Mouse (Mus musculus) heart, adult 8-10 months (tissue): ENCODE results near the gene Tmem191c. TPM values are rescaled to one million over a fixed set of nuclear protein-coding genes. Genes with fewer than 3 reads are reported as not detected.
"Not testable (repeated sequence)": the region's sequence is repeated elsewhere in the genome, so short reads cannot be mapped to it uniquely, and the experiment has no call there.

ENCODE experiments used
- DNase-seq: peaks from one replicate; pipeline ENCODE4 v3.0.0; 2022; ENCODE audit warnings: low spot score
- total RNA-seq, 4 experiments: library from RNA; stranded (reverse); gene quantifications; 2 replicates each; pipeline ENCODE4 v1.2.4; 2022

Gene Tmem191c
- 1 to 10 TPM; 1.2 to 2.7 (median 1.7) TPM for total RNA-seq

- no peak for DNase-seq
Observed at GRCm38 (mm10) chr16:17275721-17276120, at the start of gene Tmem191c. Gene Tmem191c, plus strand, starts transcription at chr16:17276077.

- DNase-seq = no peak
Observed at GRCm38 (mm10) chr16:17226496-17226895, 49.4 kb upstream of the Tmem191c start.

DNA sequence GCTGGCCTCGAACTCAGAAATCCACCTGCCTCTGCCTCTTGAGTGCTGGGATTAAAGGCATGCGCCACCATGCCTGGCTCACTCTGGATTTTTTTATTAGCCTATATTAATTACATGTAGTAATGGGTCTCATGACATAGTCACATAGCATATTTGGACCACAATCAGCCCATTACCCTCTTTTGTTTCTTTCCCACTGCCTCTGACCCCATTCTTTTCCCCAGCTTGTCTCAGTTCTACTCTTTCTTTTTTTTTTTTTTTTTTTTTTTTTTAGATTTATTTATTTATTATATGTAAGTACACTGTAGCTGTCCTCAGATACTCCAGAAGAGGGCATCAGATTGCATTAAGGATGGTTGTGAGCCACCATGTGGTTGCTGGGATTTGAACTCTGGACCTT is 44.4 kb upstream of the Tmem191c start:
- not testable (repeated sequence) for DNase-seq

DNA sequence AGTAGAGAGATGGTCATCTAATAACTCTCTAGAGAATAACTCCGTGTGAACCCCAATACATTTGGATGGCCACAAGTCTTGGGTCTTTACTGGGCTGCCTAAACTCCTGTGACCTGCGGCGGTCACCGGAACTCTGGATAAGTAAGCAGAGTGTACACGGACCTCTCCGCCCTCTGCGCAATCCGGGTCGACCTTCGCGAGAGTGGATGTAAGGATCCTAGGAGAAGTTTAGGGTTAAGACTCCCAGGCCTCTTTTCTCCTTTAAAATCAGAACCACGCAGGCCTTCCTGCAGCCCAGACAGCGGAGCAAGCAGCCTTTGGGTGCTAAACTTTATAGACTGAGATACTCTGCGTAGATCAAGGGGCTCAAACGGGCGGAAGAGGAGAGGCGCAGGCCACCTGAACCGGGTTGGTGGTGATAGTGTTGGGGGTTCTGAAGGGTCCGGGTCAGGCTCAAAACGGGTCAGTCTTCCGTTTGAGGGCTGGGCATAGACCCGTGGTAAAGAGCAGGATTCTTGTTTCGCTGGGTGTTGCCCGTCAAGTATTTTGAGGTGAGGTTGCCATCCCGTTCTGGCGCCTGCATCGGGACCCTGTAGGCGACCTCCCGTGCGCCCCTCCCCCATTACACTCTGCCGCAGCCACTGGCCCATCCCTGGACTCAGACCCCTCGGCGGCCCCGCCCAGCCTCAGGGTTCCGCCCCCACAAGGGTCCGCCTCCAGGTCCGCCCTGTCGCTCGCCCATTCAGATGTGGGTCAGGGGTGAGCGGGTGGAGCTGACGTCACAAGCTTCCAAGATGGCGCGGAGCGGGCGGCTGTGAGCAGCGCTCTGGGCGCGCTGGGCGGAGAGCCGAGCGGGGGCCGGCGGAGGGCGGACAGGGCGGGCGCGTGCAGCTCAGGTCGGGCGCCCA is 42.8 kb upstream of the Tmem191c start, which contains the start of gene Hic2:
Hic2 (plus strand) TSS at position 779 of the 908 bp plus-strand sequence.
- DNase-seq = peak; percentile 96

DNA sequence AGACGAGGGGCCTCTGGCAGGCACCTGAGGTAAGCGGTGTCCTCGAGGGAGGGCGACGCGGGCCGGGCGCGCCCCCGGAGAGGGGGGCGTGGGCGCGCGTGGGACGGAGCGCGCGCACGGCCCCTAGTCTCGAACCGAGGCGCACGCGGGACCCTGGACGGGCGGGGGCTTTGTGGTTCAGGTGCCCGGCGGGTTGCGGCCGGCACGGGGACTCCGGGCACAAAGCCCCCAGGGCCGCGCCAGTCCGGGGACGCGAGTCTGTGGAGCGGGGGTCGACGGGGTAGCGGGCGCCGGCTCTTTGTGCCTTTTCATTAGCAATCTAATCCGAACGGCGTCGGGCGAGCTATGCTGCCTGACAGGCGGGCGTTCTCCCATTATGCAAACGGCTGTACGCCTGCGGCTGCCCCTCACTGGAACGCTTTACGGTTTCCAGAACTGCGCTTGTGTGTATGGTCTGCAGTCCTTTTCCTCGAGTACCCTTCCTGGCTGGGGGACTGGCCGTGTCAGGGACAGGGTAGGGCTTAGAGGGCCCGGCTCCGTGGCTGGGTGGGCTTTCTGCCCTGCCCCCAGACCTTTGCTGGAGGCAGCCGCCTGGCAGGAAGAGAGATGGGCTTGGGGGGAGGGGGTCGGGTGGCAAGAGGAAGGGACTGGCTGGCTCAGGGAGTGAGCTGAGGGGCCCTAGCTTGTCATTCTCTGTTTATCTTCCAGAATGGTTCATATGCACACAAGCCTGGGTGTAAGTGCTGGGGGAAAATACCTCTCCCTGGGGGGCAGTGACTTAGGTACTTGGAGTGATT is 42.0 kb upstream of the Tmem191c start:
- DNase-seq = no peak

DNA sequence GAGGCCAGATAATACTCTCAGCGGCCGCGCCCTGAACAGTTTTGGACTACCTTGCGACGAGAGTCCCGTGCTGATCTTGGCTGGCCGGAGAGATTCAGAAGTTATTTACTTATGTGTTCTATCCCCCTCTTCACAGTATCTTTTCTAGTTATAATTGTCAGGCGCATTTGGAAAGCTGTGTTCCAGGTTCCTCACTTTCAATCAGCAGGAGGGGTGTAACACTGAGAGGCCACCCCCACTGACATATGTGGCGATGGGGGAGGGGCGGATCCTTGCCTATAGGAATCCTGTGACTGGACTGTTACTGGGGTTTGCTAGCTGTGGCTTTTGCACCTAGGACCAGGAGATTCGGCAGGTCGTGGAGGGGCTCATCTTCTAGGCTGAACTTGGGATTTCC is 41.4 kb upstream of the Tmem191c start:
- no peak for DNase-seq

DNA sequence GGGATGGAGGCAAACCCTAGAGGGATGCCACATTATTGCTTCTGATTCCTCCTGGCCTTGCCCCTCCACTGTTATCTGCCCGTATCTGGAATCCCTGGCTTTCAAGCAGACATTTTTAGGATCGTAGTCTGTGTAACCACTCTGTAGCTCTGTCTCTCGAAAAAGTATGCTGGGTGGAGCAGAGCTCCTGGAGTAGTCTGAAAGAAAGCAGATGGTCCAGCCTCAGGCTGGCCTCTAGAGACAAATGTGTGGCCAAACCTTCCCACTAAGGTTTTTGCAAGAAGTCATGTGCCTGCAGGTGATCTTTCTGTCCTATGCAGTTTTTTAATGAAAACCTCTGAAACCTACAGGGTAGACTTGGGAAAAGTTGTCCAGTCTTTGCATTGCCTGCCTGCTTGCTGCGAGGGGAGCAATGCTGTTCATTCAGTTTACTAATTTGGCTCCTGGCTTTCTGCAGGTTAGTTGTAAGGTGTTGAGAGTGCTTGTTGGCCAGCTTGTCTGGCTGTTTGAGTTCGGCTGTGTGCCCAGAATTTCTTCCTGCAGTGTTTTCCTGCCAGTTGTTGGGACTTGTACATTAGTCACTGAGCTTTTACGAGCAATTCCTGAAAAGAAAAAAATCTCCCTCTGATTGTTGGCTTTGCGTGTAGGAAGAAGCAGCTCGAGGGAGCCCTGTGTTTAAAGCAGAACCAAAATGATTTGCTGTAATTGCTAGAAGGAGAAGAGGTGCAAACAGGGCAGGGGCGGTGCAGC is 40.8 kb upstream of the Tmem191c start:
- DNase-seq = no peak

DNA sequence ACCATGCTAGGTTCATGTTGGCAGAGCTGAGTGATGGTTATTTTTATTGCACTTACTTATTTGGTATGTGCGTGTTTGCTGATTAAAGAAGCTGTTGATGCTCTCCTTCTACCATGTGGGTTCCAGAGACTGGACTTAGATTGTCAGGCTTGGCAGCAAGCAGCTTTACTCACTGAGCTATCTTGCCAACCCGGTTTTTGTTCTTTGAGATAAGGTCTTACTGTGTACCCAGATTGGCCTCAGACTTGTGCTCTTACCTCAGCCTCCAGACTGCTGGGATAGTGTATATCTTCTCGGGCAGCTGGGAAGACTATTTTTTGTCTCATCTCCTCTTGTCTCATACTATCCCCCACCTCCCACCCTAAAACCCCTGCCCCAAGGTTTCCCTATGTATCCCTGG is 38.2 kb upstream of the Tmem191c start:
- DNase-seq = no peak

DNA sequence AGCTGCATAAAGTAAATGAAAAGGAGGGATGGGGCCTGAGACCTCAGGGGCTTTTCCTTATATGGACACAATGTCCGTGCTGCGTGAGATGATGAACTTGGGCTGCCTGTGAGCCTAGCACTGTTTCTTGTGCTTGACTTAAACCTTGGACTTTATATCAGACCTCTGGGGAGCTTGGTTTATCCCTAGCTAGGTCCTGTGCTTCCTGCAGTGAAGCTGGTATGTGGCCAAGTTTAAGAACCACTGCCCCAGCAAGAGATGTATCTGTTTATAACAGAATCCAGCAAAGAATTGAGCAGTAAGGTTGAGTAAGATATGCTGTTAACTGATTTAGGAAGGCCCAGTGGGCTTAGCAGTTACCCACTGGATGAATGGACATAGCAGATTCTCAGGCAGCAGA is 36.5 kb upstream of the Tmem191c start:
- DNase-seq = no peak

DNA sequence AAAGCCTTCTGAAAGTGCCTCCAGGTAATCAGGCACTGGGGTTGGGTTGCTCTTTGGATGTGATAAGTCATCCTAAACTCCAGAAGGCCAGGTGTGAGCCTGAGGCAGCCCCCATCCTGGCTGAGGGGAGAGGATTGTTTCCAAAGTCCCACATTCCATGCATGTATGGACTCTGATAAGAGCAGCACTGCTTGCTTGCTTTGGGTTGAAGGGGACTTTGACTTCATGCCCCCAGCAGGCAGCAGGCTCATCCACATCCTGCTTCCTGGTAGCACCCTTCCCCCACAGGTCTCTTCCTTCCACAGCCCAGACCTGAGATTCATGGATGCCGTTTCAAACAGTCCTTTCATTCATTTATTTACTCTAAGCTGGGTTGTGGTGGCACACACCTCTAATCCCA is 32.1 kb upstream of the Tmem191c start:
- DNase-seq = no peak

DNA sequence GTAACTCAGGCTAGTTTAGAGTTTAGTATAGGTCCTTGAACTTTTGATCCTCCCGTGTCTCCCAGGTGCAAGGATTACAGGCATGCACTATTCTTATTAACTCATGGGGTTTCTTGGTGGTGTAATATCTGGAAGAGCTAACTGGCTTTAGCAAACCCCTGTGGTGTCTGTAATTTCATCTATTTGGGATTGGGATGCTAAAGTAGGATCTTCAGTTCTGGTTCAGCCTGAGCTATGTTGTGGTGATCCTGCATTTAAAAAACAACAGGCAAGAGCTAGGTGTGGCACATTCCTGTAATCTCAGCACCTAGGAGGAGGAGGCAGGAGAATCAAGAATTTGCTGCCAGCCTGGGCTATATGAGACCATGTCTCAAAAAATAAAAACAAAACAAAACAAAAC is 30.9 kb upstream of the Tmem191c start:
- DNase-seq = no peak

- DNase-seq = peak; percentile 21
Observed at GRCm38 (mm10) chr16:17247727-17248126, 28.1 kb upstream of the Tmem191c start.

DNA sequence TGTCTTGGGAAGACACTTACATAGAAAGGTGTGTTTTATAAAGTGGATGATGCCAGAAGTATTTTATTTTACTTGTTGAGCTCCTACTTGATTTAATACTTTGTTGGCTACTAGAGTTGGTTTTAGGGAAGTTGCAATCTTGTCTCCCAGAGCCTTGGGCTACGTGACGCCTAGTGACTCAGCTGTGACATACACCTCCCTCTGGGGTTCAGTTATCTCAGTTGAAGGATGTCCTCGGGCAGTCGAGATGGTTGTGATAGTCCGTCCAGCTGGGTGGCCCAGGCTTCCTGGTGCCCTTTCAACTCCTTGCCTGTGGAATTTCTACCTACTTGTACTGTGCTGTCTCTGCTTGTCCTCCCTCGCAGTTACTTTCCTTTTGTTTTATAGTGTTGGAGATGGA is 26.7 kb upstream of the Tmem191c start:
- no peak for DNase-seq

- no peak for DNase-seq
Observed at GRCm38 (mm10) chr16:17251539-17251938, 24.3 kb upstream of the Tmem191c start.

DNA sequence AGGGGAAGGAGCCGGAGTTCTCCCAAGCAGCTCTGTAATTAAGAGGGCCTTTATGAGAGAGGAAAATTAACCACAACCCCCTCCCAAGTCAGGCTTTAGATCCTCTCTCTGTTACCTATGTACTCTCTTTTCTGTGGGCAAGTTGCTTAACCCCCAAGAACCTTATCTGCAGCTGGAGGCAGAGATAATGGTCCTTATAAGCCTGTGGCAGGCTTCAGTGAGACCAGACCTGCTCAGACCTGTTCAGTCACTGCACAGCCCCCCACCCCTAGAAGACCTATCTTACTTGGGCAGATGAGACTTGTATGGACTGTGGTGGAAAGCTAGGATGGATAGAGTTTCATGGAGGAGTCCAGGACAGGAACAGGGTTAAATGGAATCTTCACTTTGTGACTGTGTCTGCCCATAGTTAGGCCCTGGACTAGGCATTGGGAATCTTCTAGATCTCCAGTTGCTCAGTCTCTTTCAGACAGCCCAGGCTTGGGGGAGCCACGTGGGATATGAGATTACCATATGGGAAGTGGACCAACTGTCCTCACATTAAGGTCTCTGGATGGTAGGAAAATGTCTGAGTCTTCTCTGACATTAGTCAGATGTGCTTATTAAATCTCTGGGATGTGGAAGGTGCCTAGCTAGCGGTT is 23.7 kb upstream of the Tmem191c start:
- no peak for DNase-seq

DNA sequence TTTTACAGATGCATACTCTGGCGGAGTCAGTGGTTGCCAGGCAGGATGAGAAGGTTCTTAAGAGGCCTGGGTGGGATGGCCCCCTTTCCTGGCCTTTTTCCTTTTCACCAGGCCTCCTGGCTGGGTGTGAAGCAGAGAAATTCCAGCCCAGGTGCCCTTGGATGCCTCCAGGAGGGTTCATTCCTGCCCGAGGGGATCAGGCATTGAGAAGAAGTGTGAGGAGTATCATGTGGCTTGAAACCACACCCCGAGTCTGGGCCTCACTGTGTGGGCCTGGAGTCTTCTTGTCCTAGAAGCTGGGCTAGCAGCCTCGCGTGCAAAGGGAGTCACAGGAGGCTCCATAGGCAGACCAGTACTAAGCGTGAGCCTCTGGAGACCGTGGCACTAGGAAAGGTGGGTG is 23.0 kb upstream of the Tmem191c start:
- DNase-seq = no peak

DNA sequence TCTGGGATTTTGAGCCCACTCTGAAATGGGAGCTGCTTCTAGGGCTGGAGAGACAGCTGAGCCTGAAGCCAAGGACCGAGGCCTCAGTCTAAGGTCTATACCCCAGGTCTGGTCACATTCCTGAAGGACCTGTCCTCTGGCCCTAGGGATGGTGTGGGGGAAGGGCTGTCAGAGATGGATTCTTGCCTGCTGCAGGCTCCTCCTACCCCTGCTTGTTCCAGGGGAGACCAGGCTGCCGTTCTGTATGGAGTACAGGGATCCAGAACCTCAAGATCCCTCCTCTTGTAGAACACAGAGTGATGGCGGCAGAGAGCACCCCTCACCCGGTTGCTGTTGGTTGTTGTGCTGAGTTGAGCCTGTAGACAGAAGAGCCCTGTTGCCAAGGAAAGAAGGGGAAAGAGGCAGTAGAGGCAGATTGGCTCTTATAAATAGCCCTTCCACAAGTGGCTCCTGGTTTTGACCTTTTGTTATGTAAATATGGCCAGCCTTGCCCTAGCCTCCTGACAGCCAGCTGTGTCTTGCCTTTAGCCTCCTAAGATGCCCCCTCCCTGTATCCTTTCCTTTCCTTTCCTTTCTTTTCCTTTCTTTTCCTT is 21.8 kb upstream of the Tmem191c start:
- DNase-seq = no peak

DNA sequence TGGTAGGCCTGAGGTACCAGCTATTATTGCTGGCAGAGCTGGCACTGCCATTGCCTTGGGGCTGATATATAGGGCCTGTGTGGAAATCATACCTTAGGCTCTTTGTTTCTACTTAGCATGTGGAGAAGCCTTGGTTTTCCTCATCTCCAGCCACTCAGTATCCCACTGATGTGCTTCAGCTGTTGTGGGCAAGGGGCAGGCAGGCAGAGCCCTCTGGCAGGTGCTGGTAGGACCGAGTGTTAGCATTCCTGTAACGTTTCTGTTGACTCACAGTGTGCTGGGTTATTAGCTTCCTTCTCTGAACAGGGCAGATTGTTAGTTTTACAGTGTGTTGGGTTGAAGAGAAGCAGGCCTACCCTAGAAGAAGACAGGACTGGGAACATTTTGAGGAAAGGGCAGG is 20.6 kb upstream of the Tmem191c start:
- DNase-seq = no peak

DNA sequence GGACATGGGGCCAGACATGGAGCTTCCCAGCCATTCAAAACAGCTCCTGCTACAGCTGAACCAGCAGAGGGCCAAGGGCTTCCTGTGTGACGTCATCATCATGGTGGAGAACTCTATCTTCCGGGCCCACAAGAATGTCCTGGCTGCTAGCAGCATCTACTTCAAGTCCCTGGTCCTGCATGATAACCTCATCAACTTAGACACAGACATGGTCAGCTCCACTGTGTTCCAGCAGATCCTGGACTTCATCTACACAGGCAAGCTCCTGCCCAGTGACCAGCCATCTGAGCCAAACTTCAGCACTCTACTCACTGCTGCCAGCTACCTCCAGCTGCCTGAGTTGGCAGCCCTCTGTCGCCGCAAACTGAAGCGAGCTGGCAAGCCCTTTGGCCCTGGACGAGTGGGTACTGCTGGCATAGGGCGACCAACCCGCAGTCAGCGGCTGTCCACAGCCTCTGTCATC is 18.5 kb upstream of the Tmem191c start:
- peak; percentile 54 for DNase-seq

DNA sequence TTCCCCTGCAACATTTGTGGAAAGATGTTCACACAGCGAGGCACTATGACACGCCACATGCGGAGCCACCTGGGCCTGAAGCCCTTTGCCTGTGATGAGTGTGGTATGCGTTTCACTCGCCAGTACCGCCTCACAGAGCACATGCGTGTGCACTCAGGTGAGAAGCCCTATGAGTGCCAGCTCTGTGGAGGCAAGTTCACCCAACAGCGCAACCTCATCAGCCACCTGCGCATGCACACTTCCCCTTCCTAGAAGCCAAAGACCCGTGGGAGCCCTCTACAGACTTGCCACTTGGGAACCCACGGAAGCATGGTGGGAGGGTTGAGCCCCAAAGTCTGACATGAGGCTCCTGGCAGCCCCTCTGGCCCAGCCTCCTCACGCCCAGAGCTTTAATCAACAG is 17.0 kb upstream of the Tmem191c start:
- no peak for DNase-seq

DNA sequence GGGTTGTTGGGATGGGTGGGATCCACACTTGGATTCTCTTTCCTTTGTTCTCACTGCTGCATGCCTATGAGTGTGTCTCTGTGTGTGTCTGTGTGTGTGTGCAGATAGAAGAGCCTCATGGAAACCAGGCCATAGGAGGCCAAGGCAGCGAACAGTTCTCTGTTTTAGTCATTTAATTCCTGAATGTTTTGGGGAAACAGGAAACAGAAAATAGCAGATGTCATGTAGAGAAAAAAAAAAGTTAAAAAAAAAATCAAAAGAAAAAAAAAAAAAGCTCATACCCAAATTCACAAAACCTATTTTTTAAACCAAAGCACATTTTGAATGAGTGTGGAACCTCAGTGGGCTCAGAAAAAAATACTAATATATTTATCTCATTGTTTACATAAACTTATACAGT is 14.5 kb upstream of the Tmem191c start:
- DNase-seq = no peak
